Mouse (Mus musculus) embryonic fibroblast, embryonic 13.5 days (primary cell): ENCODE results near the gene Slc29a1.

Experiments used
- CTCF ChIP-seq: IDR thresholded peaks from 2 replicates; pipeline ENCODE4 v1.5.1; 2011; ENCODE audit warnings: mild to moderate bottlenecking, control low read depth, low read length, moderate library complexity, borderline replicate concordance; ENCODE audit not compliant: insufficient read depth
- POLR2A ChIP-seq: IDR thresholded peaks from 2 replicates; pipeline ENCODE4 v1.6.1; 2011; ENCODE audit warnings: low read depth, mild to moderate bottlenecking, control low read depth, low read length, moderate library complexity

DNA sequence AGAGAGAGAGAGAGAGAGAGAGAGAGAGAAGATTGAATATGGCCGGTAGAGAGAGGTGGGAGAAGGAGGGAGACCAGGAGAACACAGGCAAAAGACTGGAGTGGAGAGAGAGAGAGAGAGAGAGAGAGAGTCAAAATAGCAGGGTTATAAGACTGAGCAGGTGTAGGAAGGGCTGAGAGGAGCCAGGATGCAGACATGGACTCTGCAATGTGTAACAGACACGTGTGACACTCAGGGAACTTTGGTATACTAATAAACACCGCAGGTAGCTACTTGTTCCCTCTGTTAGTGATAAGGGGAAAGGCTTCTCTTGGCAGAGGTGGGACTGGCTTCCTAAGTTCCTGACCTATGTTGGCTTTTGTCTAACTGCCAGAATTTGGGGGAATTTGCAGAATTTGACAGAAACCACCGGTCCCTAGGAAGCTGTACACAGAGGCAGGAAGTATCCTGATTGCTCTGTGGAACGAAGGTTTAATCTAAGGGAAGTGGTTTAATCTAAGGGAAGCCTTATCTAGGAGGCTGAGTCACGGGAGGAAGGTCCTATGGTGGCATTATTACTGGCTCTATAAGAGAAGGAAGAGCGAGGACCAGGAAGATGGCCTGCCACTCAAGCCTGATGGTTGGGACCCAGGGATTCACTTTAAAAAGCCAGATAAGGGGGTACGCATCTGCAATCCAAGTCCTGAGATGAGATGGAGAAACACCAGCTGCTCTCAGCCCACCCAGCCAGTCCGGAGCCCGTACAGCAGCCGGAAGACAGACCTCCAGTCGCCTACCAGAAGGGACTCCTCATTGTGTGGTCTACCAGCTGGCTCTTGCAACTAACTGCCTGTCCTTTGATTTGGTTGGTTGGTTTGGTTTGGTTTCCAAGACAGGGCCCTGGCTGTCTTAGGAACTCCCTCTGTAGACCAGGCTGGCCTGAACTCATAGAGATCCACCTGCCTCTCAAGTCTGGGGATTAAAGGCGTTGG is 29.8 kb upstream of the Slc29a1 start:
- TF ChIP-seq POLR2A (no peak), CTCF (no peak)
